Mouse (Mus musculus): ENCODE measurements at regions not wholly inside any gene's neighbourhood (a gene's known extent, or its start where the extent isn't known, plus 50 kb on each side); places are given as distances from the start of the nearest gene placed in this dataset.

- TF ChIP-seq CTCF (IDR thresholded peaks at IDR 0.05; ENCODE audit: control insufficient read depth, insufficient read depth, insufficient replicate concordance, low read depth, low read length) (no peak), POLR2A (IDR thresholded peaks at IDR 0.05; ENCODE audit: control insufficient read depth, low read depth, low read length) (no peak)
Observed at GRCm38 (mm10) chr2:178771435-178771834, 341.1 kb downstream of the Cdh26 start.
